Mouse (Mus musculus): Measurements from ENCODE around the gene Fam72a.

Fam72a gene

DNA sequence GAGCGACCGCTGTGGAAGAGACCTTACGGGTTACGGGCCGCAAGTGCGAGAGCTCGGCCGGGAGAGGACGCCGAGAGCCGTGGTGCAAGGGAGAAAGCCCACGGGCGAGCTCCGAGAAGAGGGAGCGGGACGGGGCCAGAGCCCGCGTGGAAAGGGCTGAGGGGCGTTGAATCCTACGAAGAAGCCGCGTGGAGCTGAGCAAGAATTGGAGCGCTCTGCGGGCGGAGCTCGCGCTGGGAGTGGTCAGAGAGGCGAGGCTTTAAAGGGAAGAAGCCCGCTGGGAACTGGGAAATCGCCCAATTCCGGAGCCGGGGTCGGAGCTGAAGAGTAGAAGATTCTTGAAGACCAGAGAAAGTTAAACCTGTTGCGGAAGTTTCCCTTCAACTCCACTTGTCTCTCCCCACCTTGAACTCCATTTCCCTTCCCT, 391 bp downstream of the Fam72a start:
- peak; percentile 97 for DNase-seq

DNA sequence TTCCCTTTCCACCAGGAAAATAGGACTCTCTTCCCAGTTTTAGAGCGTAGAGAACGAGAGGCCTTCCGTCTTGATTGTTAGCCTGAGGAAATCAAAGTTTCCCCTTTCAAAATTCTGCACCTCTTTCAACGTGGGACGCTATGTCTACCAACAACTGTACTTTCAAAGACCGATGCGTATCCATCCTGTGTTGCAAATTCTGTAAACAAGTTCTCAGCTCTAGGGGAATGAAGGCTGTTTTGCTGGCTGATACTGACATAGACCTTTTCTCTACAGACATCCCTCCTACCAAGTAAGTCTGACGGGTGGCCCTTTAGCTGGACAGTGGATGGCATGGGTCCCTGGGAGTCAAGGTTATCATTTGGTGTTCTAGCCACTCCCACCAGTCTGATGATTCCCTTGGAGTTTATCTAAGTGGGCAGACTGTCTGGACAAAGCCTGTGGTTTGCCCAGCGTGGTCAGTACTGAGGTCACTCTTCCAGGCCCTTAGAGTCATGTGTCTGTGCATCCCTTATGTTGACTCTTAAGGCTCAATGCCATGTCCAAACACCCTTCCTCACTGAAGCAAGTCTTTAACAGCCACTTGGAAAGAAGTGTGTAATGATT, 961 bp downstream of the Fam72a start:
- DNase-seq: peak; percentile 93

- DNase-seq: peak; percentile 81
Observed at GRCm38 (mm10) chr1:131539771-131540170, 12.1 kb downstream of the Fam72a start.

DNA sequence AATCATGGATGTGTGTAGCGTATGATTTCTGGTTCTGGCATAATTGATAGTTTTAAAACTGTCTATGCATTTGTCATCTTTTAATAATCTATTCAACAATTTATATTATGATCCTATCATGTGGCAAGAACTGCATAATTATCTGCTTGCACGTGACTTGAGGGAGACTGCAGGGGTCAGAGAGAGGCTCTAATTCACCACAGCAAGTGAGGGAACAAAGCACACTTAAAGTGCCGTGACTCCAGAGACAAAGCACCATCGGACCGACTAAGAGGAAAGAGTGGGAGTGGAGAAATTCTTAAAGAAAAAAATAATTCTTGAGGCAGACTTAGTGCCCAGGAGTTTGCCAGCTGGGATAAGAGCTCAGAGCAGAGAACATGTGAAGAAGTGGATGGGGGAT, 13.1 kb downstream of the Fam72a start:
- DNase-seq: peak; percentile 21

DNA sequence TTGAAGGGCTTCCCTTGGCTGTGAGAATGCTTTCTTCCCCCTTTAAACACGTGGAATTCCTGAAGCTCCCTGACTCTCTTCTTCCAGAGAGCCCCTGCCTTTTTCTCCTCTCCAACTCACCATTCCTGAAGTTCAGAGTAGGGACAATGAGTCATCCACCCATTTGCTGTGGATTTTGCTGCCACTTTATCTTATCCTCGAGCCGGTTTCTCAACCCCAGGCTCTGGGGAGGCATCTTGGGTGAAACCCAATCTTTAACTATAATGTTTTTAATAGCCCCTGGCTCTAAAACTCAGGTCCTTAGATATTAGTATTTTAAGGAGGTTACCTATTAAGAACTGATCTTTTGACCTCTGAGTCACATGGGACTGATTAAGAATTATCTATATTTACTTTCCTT, 13.7 kb downstream of the Fam72a start:
- DNase-seq: peak; percentile 88

GRCm38 (mm10) chr1:131541903-131542302, 14.2 kb downstream of the Fam72a start:
- no peak for DNase-seq

DNA sequence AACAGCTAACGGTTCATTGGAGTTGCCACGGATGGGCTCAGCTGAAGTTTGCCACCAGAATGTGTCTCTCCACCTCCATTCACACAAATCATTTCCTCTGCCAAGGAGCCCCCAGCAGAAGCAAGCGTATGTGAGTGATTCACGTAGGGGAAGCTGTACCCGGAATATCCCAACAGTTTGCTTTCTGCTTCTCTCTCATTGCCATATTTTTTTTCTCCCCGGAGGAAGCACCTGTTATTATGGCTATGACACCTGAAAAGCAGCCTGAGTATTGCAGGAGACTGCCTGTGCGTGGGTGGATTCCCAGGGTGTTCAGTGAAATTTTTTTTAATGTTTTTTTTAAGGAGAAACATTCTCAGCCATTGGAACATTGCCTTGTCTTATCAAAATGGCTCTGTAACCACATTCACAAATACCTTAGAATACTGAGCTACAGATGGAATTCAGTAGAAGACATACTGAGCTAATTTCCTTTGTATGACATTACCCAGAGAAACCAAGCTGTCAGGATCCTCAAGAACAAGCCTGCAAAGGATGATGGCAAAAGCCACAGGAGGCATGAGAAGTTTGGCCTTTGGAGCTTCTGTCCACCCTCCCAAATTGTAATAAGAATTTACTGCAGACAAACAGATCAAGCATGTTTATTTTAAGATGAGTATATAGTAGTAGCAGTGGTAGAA, 16.3 kb downstream of the Fam72a start:
- peak; percentile 76 for DNase-seq

DNA sequence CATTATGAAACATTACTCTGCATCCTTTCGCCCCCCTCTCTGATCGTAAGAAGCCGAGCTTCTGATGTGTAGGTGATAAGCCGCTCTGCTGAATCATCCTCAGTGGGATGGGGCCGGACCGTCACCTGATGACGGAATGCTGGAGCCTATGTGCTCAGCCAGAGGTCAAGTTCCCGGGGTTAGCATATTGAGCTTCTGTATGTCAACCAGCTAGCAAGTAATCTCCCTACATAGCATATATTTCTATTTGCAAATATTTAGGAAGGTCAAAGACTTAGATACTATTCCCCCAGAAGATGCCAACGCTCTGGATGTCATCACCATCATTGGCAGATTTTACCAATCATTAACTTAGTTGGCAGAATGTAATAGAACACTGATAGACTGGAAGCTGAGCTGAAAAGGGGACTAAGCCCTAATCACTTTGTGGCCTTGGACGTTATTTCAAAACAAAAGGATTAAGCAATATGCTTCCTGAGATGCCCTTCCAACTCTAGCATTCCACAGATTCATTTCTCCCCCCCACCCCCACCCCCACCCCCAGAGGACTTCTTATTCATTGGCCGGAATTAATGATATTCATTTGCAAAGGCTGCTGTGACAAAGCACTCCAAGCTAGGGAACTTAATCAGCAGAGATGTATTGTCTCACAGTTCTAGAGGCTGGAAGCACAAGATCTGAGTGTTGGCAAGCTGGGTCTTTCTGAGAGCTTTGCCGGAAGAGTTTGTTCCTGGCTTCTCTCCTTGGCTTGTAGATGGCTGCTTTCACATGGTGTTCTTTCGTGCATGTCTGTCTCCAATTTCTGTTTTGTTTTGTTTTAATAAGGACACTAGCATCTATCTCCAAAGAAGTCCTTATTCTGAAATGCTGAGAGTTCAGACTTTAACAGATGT, 19.3 kb downstream of the Fam72a start:
- peak; percentile 96 for DNase-seq

DNA sequence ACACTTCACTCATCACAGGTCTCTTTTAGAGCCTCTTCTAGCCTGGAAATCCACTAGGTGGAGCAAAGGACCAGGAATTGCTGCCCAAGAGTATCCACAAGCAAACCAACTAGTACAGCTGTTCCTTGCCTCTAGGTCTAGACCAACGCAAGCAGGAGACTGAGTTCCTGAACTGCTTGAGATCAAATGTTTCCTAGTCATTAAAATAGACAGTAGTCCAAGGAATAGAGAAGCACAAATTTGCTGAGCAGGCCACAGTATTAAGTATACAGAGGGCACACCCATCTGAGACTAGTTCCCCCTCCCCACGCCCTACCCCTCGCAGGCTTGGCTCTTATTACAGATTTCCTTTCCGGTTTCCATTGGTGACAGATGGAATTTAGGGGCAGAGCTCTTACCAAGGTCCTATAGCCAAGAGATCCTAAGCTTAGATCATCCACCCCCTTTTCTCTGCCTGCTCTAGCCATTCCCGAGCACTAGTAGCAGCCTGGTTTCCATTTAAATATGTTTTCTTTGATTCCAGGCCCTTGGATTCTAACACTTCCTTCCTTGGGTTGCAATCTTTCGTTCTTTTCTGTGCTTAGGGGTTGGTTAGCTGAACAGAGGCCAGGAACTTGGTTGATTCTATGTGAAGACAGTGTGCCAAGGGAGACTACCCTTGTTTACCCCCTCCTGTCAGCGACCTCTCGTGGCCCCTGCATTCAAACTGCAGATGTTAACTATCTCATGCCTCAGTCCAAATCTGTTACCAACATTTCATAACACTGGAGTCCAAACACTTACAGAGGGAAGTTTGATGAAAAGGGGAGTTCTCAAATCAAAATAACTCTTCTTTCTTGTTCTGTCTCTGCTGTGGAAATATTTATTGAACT, 21.0 kb downstream of the Fam72a start:
- DNase-seq: peak; percentile 97

GRCm38 (mm10) chr1:131551956-131552355, 24.3 kb downstream of the Fam72a start:
- peak; percentile 50 for DNase-seq

GRCm38 (mm10) chr1:131553428-131553827, 25.7 kb downstream of the Fam72a start:
- DNase-seq: peak; percentile 60

DNA sequence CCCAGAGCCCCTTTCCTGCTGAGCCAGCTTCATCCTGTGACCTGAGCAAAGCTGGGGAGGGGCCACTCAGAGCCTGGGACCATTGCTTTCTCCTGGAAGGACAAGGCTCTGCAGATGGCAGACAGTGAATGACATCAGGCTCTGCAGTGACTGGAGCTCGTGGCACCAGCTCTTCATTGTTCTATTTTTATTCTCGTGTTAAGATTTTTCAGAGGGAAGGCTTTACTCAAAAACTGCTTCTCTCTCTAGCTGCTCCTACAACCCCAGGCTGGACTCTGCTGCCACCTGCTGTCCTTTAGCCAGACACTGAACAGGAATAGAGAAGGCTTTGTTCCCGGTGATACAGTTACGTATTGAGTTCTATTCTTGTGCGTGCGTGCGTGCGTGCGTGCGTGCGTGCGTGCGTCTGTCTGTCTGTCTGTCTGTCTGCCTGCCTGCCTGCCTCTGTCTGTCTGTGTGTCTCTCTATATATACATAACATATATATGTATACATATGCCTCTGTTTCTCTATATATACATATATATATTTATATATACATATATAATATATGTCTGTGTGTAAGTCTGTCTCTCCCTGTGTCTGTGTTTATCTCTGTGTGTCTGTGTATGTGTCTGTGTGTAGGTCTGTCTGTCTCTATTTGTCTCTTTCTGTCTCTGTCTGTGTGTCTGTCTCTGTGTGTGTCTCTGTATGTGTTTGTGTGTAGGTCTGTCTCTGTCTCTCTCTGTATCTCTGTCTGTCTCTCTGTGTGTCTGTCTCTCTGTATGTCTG, 27.5 kb downstream of the Fam72a start:
- peak; percentile 97 for DNase-seq

DNA sequence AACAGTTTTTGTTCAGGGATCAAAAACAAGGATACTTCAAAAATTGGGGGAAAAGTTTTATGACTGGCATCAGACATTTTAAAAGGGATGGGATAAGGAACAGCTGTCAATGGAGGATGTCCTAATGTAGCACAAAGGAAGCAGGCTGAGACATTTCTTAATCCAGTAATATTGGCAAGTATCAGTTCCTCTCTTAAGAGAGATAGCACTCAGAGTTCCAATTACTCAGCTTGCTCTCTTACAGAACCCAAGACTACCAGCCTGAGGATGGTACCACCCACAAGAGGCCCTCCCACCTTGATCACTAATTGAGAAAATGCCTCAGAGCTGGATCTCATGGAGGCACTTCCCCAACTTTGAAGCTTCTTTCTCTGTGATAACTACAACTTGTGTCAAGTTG, 32.8 kb downstream of the Fam72a start:
- peak; percentile 84 for DNase-seq

DNA sequence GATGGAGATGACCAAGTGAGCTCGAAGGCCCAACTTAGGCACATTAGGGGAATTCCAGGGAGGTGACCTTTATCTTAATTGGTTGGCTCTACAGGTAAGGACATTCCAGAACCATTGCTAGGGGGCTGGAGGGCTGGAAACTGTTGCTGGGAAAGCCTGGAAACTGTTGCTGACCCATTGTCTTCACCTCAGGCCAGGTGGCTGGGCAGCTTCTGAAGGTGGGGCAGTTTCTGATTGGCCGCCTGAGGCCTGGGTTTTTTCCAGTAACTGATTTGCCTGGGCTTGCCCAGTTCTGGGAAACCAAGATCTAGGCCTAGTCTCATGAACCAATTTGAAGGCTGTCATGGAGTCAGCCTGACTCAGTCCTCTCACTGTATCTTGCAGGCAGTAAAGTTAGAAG, 34.4 kb downstream of the Fam72a start:
- peak; percentile 56 for DNase-seq

DNA sequence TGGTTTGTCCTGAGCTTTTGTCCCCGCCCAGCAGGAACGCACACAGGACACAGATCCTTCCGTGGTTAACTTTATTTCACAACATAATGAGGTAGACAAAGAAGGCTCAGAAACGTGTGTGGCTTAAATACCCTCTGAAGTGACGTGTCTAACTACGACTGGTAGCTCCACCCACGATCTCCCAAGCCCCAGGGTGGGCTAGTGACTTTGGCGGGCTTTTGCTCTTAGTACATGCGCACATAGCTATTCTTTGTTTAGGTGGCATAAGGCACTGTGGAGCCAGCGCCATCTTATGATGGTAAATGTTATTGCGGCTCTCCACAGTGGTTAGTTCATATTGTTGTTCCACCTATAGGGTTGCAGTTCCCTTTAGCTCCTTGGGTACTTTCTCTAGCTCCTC, 38.4 kb downstream of the Fam72a start:
- peak; percentile 90 for DNase-seq

DNA sequence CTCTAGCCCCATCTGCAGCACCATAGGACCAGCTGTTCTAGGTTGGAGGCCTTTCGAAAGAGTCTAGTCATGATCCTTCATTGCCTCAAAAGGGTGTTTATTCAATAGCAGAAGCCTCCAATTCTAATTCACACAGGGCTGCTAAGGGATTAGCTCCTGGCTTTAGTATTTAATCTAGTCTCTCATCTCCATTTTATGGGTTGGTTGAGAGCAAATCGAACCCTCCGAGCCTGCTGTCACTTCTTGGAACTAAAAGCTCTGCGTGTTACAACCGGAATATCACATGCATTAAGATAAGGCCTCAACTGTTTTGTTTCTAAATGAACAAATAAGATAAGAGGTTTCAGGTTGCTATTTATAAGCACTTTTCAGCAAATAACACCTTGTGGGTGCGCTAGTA, 42.0 kb downstream of the Fam72a start:
- DNase-seq: no peak

DNA sequence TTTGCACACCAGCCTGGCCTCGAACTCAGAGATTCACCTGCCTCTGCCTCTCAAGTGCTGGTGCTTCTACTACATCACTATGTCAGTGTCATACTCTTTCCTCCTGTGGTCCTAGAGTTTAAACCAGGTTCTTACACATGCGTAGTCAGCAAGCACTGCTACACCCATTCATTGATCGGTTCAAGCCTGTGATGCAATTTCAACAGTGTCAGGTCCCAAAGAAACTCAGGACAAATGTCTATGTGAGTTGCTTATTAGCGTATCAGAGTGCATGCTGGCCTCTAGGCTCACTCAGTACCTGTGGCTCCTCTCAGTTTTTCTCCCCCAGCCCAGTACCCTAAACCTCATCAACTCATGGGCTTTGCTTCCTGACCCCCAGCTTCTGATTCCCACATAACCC, 42.7 kb downstream of the Fam72a start:
- DNase-seq: no peak

DNA sequence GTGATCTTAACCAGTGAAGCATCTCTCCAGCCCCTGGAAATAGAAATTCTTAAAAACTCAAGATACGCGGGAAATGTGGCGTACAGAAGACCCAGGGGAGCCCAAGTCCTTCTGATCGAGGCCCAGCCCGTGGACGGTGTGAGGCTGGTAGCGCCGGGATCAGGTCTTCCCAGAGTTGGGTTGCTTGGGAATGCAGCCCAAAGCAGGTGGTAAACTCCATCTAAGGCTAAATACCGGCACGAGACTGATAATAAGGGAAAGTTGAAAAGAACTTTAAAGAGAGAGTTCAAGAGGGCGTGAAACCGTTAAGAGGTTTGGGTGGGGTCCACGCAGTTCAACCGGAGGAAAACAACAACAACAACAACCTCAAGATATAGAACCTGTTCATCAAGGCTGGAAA, 46.0 kb downstream of the Fam72a start:
- DNase-seq: no peak

GRCm38 (mm10) chr1:131578943-131579680, 51.4 kb downstream of the Fam72a start:
- DNase-seq: no peak

DNA sequence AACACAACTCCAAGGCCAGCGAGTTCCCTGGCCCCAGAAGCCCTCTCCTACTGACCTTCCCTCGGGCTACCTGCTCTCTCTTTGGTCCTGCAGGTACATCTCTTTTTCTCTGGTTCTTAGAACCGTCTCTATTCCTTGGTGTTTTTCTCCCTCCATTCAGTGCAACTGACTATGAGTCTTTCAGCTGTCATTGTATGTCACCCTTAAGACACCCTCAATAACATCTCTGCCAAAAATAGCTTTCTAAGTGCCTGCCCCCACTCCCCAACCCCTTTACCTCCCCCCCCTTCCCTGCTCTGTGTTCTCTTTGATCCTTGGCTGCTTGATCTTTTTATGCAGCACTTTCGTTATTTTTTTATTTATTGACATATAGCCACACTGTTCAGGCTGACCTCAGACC, 52.7 kb downstream of the Fam72a start:
- no peak for DNase-seq

DNA sequence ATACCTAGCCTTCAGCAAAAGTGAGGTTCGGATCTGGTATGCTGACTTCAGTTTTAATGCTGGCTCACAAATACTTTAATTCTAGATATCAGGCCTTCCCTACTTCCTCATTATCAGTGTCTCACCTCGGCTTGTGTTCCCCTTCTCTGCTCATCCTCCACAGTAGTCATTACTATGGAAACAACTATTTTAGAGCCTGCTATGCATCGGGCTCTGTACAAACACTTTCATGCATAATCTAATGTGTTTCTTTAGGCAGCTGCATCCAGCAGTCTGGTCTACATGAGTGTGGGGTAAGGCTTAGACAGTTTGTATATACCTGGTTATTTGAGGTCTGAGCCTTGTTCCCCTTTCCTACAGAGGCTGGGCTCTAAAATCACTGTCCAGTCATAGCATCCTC, 55.9 kb downstream of the Fam72a start:
- DNase-seq: no peak

Measured in heart, adult 11 months (tissue).